Mouse (Mus musculus) left cerebral cortex, adult 2 months (tissue): ENCODE data around the gene 1700020A23Rik. TPM values are rescaled to one million over a fixed set of nuclear protein-coding genes. Genes with fewer than 3 reads are reported as not detected.

Experiments used
- DNase-seq, 2 experiments: peaks; one replicate each; pipeline ENCODE4 v3.0.0; 2021 to 2022; ENCODE audit warnings: low spot score in 2 of 2, mixed read lengths in 1 of 2; ENCODE audit errors: extremely low spot score in 1 of 2
- H3K27ac ChIP-seq: fragments of 200-600 bp; 2 replicates; pipeline ENCODE4 v1.8.1; 2022
- H3K4me3 ChIP-seq: fragments of 200-600 bp; 2 replicates; pipeline ENCODE4 v1.8.1; 2022
- CTCF ChIP-seq: fragments of 200-600 bp; IDR thresholded peaks from 2 replicates; pipeline ENCODE4 v1.8.1; 2022; ENCODE audit warnings: antibody characterized with exemption, mild to moderate bottlenecking, moderate library complexity
- intact Hi-C: fragments of 180-260 bp; cut with DNase I; formaldehyde crosslinking; loops from one replicate; pipeline ENCODE4 v1.15.1; 2025
- total RNA-seq, 2 experiments: library from RNA; stranded (reverse); gene quantifications; 2 replicates each; pipeline ENCODE4 v1.2.3; 2021

Gene 1700020A23Rik
- total RNA-seq, 2 experiments from 2014 or later, result not detected

DNA sequence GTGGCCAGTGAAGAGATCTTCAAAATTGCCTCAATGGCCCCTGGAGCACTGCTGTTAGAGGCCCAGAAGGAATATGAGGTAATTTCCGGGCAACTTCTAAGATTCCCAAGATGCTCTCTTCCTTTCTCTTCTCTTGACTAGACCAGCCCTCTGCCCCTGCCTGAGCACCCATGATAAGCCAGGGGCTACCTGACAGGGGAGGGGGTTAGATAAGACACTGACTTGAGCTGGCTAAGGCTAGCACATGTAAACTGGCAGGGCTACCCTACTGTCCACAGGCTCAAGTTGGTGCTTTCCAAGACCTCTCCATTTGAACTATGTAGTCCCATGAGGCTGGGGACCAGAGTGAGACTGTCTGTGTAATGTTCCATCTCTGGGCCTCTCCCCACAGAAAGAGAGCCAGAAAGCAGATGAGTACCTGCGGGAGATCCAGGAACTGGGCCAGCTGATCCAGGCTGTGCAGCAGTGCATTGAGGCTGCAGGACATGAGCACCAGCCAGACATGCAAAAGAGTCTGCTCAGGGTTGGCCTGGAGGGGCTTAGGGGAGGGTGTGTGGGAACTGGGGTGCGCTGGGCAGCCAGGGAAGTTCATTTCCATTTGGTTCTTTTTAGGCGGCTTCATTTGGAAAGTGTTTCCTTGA, 34.9 kb downstream of the 1700020A23Rik start:
- DNase-seq, result no peak
- TF ChIP-seq CTCF, result no peak
- intact Hi-C loops, result no loop called here
- Histone ChIP-seq H3K4me3 (no peak overlapping the region), H3K27ac (no peak overlapping the region)

DNA sequence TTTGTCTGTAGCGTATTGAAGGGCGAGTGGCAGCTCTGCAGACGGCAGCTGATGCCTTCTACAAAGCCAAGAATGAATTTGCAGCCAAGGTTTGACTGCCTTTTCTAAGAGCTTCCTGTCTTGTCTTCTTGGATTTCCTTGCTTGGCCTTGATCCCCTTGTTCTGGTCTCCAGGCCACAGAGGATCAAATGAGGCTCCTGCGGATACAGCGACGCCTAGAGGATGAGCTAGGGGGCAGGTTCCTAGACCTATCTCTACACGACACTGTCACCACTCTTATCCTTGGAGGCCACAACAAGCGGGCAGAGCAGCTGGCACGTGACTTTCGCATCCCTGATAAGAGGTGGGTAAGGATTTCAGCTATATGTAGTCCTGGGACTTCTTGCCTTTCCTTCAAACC, 37.1 kb downstream of the 1700020A23Rik start:
- no peak for TF ChIP-seq CTCF
- no peak overlapping the region for H3K4me3 ChIP-seq
- DNase-seq, result no peak
- intact Hi-C loops, result no loop called here
- H3K27ac ChIP-seq, result no peak overlapping the region

DNA sequence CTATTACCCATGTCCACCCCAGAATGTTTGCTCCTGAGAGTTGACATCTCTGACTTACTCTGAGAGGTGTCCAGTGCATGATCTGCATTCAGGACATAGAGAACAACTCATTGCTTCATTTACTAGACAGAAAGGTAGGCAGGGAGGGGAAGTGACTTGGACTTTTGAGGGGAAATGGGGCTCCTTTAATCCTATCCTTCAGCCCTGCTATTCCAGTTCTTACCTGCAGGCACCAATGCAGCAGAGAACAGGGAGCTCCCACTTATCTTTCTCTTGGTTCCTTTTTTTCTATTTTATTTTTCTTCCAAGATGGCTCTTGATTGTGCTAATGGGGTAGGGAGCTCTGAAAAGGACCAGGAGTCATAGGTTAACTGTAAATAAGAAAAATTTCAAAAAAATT, 43.4 kb downstream of the 1700020A23Rik start:
- H3K4me3 ChIP-seq, result no peak overlapping the region
- intact Hi-C loops, result no loop called here
- TF ChIP-seq CTCF, result peak; percentile 16

DNA sequence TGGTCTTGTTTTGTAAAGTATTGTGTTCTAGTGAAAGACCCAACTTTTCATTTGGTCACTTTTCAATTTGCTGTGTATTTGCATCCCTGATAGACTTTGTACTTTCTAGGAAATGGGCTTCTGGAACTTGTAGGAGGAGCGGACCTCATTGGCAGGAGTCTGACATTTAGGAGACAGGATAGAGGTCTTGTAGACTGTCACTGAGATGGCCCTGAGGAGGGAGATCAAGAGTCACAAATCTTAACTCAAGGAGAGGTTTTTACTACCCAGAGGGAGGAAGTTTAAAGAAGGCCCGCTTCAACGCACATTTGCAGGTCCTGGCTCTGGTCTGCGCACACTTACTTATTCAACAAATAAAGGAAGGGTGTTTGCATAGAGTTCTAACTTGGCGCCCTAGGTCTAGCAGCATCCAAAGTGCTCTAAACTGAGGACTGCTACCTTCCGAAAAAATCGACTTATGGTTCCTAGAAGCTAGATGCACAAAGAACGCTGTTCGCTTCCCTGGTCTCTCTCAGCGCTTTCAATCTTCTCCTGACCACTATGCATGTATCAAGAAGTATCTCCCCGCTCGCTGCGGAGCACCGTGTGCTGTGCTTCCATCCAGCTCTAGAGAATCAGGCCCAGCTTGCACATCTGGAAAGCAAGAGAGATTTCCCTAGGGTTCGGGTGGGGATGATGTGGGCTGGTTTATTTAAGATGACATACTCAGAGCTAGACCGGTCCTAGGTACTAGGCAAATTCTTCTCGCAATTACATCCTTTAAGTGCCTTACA, 44.1 kb downstream of the 1700020A23Rik start:
- Histone ChIP-seq H3K4me3 (peak overlapping the region; percentile 84), H3K27ac (peak overlapping the region; percentile 91)
- DNase-seq, result no peak
- intact Hi-C loops, result no loop called here
- no peak; the same call in 1 of the 2 replicates for TF ChIP-seq CTCF

More for the DNA sequence above, 43.4 kb downstream of the 1700020A23Rik start:
- H3K27ac ChIP-seq, result no peak overlapping the region
- DNase-seq, result no peak

DNA sequence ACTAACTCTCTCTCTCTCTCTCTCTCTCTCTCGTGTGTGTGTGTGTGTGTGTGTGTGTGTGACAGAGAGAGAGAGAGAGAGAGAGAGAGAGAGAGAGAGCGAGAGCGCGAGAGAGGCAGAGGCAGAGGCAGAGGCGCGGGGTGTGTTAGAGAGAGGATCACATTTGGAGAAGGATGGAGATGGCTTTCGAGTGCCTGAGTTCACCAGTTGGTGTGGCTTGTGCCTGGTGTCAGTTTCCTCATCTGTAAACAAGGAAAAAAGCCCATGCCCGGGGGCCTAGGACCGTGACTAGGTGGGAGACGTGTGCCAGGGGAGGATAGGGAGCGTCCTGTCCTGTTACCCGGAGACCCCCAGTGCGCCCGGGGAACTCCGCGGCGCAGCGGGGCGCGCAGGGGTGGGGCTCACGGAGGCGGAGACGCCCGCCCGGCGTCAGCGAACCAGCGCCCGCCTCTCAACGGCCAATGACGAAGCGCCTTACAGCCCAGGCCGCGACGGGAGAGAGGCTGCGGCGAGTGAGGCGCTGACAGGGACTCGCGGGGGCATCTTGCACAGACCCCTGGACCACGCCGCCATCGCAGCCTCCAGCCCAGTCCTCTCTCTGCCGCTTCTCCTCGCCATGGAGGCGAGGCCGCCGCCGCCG, 44.9 kb downstream of the 1700020A23Rik start, which contains the start of gene Ptpra:
Gene Ptpra, plus strand, starts transcription at position 485 of the 640 bp plus-strand sequence.
- Histone ChIP-seq H3K4me3 (peak within 1 kb of the TSS; percentile 84), H3K27ac (peak within 1 kb of the TSS; percentile 91)
- peak; percentile 89 to 93 for DNase-seq
- intact Hi-C loops, result loop anchor here (2.0 to 5.0 kb wide), 2 partner anchors 41 to 67 kb away; no protein-coding TSS in a partner anchor
- TF ChIP-seq CTCF, result no peak

DNA sequence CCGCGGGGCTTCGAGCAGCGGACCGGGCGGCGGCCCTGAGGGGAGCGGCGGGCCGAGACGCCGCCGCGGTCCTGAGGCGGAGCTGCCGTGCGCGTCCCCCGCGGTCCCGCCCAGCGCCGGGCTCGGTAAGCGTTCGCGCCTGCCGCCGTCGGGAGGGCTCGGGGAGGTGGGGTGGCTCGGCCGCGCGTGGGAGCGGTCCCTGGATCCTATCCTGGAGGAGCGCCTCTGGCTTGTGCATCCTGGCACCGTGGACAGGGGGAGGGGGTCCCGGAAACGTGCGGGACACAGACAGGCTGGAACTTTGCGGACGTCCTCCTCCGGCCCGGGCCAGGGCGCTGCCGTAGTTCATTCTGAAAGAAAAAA, 45.4 kb downstream of the 1700020A23Rik start:
- TF ChIP-seq CTCF, result no peak
- intact Hi-C loops, result loop anchor here (2.0 to 5.0 kb wide), 2 partner anchors 40 to 67 kb away; no protein-coding TSS in a partner anchor
- Histone ChIP-seq H3K27ac (peak overlapping the region; percentile 91), H3K4me3 (peak overlapping the region; percentile 84)
- DNase-seq, result peak; percentile 75 to 81

DNA sequence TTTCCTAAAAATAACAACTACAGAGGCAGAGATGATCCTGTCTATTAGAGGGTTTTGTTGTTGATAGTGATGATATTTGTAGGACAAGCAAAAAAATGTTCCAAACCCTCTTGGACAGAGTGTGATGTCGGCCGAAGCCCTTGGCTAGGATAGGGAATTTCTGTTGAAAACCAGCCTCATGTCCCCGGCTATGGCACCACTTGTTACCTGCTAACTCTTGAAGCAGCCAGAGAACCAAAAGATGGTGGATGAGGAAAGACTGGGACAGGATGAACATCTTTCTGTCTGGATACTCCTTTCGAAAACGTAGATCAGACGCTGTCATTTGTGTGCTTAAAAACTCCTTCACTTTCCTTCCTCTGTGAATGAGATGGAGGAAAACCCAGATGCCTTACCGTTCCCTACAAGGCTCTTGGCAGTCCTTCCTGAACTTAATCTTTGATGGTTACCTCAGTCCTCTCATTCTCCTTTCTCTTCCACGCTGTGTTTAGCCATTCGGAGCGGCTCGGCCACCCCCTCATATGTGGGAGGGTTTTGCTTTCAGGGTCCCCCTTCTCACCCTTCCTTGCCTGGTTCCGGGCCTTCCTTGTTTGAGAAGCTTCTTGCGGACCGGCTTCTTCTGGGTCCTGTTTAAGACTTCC, 46.1 kb downstream of the 1700020A23Rik start:
- peak overlapping the region; percentile 84 for H3K4me3 ChIP-seq
- peak in 1 of 2 experiments; percentile 26 for DNase-seq
- intact Hi-C loops, result loop anchor here (2.0 to 5.0 kb wide), 2 partner anchors 40 to 66 kb away; no protein-coding TSS in a partner anchor
- peak overlapping the region; percentile 91 for H3K27ac ChIP-seq
- no peak for TF ChIP-seq CTCF

DNA sequence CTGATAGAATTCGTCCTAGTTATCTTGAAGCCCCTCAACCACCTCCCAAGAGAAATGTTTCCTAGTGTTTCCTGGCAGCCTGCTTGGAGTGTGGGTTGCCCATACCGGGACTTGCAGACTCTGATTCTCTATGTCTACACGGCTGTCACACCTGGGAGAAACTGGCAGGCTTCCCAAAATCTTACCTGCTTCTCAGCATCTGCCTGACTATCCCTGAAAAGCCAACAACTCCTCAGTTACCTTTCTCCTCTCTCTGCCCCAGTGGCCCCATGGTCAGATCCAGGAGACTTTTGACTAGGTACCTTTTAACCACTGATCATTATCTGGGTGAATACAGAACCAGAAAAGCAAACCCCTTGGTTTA, 46.6 kb downstream of the 1700020A23Rik start:
- H3K4me3 ChIP-seq, result peak overlapping the region; percentile 84
- DNase-seq, result no peak
- no peak for TF ChIP-seq CTCF
- intact Hi-C loops, result loop anchor here (2.0 to 5.0 kb wide), 2 partner anchors 39 to 66 kb away; no protein-coding TSS in a partner anchor
- H3K27ac ChIP-seq, result peak overlapping the region; percentile 91

DNA sequence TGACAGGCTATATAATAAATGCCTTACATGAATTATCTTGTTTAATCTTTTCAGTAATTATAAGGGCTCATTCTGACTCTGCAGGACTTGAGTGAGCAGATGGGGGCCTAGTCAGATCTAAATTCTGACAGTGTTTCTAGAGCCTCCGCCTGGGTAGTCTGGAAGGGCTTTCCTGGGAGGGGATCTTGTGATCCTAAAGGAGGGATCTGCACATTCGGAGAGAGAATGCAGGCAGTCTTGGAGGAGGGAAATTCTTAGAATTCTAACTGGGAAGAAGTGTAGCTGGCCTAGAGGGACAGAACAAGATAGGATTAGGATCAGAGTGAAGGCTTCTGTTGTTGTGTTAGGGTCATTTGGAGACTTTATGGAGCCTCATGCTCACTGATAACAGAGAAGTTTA, 47.2 kb downstream of the 1700020A23Rik start:
- intact Hi-C loops, result loop anchor here (5.0 kb wide), 1 partner anchor 65 kb away; no protein-coding TSS in a partner anchor
- DNase-seq, result no peak
- TF ChIP-seq CTCF, result no peak
- peak overlapping the region; percentile 16; the same call in 1 of the 2 replicates for H3K27ac ChIP-seq
- H3K4me3 ChIP-seq, result peak overlapping the region; percentile 84

DNA sequence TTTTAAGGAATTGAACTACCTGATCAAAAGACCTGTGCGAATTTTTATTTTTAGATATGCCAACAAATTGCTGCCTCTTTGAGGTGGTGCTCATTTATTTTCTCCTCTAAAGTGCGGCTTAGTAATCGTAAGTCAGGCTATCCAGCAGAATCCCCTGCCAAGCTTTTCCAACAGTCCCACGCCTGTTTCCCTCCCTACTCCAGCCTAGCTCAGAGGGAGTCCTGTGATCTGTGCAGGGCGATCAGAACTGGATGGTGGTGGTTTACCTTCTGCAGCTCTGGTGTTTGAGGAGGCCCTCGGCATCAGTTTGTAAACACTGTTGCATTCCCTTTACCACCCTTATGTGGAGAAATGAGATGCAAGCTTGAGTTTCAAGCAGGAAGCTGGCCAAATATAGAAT, 48.4 kb downstream of the 1700020A23Rik start:
- DNase-seq, result no peak
- no peak for TF ChIP-seq CTCF
- H3K27ac ChIP-seq, result no peak overlapping the region; the same call in 1 of the 2 replicates
- intact Hi-C loops, result loop anchor here (5.0 kb wide), 1 partner anchor 64 kb away; no protein-coding TSS in a partner anchor
- H3K4me3 ChIP-seq, result no peak overlapping the region

DNA sequence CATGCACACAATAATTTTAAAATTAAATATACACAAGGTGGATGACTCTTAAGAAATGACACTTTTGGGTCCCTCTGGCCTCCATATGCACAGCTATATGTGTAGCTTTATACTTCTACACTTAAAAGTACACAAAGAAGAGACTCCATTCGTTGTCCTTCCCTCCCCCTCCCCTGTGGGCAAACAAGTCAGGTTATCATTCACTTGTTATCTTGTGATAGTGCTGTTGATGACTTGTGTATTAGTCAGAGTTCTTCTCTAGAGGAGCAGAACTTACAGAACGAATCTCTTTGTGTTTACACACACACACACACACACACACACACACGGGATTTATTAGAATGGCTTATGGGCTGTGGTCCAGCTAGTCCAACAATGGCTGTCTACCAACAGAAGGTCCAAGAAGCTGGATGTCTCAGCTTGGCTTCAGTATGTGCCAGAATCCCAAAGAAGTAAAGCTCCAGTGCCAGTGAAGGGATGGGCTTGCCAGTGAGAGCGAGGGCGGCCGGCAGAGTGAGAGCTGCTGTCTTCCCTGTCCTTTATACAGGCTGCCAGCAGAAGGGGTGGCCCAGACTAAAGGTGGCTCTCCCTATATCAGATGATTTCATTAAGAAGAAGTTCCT, 49.8 kb downstream of the 1700020A23Rik start:
- no peak overlapping the region for H3K27ac ChIP-seq
- intact Hi-C loops, result loop anchor here (5.0 kb wide), 1 partner anchor 62 kb away; no protein-coding TSS in a partner anchor
- no peak overlapping the region; the same call in 1 of the 2 replicates for H3K4me3 ChIP-seq
- DNase-seq, result peak in 1 of 2 experiments; percentile 24
- no peak for TF ChIP-seq CTCF

Other genes starting within 250 kb of the 1700020A23Rik start
- gene Snrpb, start 225.9 kb upstream of the 1700020A23Rik start, total RNA-seq, result 100 to 1,000 TPM; 101 to 112 TPM
- gene Tmc2, start 210.1 kb upstream of the 1700020A23Rik start, total RNA-seq, result not detected
- gene Nop56, start 130.8 kb upstream of the 1700020A23Rik start, total RNA-seq, result 100 to 1,000 TPM; 140 to 144 TPM
- 100 to 1,000 TPM; 285 to 286 TPM for gene Idh3b, start 120.7 kb upstream of the 1700020A23Rik start, total RNA-seq
- 1 to 10 TPM; 9.7 to 9.8 TPM for gene Ebf4, start 110.1 kb upstream of the 1700020A23Rik start, total RNA-seq
- 1 to 10 TPM; 5.5 to 6.4 TPM for gene Cpxm1, start 7.7 kb upstream of the 1700020A23Rik start, total RNA-seq
- not detected for gene Gm28372, start within 50 bp of the 1700020A23Rik start, total RNA-seq
- gene Tmem239, start 1.2 kb downstream of the 1700020A23Rik start, total RNA-seq, result not detected
- 10 to 100 TPM; 78.3 to 99.1 TPM for gene Vps16, start 19.1 kb downstream of the 1700020A23Rik start, total RNA-seq
- gene Pced1a, start 19.4 kb downstream of the 1700020A23Rik start, total RNA-seq, result 10 to 100 TPM; 23.1 to 27.9 TPM
- gene Ptpra, start 45.0 kb downstream of the 1700020A23Rik start, total RNA-seq, result 100 to 1,000 TPM; 221 to 237 TPM
- gene Mrps26, start 158.5 kb downstream of the 1700020A23Rik start, total RNA-seq, result 10 to 100 TPM; 72.6 to 75.6 TPM
- 1 to 10 TPM in 1 of 2 experiments, not detected in 1; 4.4 TPM for gene Oxt, start 170.9 kb downstream of the 1700020A23Rik start, total RNA-seq
- 10 to 100 TPM in 1 of 2 experiments, not detected in 1; 22.8 TPM for gene Avp, start 177.3 kb downstream of the 1700020A23Rik start, total RNA-seq
- 1 to 10 TPM; 7.9 to 8.7 TPM for gene Fastkd5, start 224.8 kb downstream of the 1700020A23Rik start, total RNA-seq
- 10 to 100 TPM; 10.0 to 12.5 TPM for gene Ubox5, start 224.8 kb downstream of the 1700020A23Rik start, total RNA-seq
- 100 to 1,000 TPM; 202 to 214 TPM for gene Lzts3, start 237.5 kb downstream of the 1700020A23Rik start, total RNA-seq